Mouse (Mus musculus) liver, embryonic 13.5 days (tissue): ENCODE measurements around the gene Cap1. TPM values are rescaled to one million over a fixed set of nuclear protein-coding genes. Genes with fewer than 3 reads are reported as not detected.

Experiments used
- polyA plus RNA-seq: library from polyadenylated mRNA; unstranded; fragments of >200 nt; fragmentation: Nextera tagmentation; extraction: Ambion mirVana; gene quantifications from 2 replicates; pipeline ENCODE4 v1.2.1, GENCODE M21; 2015

Cap1 gene
- polyA plus RNA-seq, 1 experiment from 2014 or later: 29.1 TPM

Other genes starting within 250 kb of the Cap1 start
- gene 9530002B09Rik, start 196.8 kb downstream of the Cap1 start, polyA plus RNA-seq: not detected in 2 replicates
- gene Ppt1, start 49.8 kb downstream of the Cap1 start, polyA plus RNA-seq: 20.8 and 22.8 TPM in 2 replicates
- gene Mfsd2a, start 75.1 kb upstream of the Cap1 start, polyA plus RNA-seq: 0.09 and 0.22 TPM in 2 replicates
- gene Mycl, start 109.6 kb upstream of the Cap1 start, polyA plus RNA-seq: 0.70 and 0.74 TPM in 2 replicates
- 7.2 TPM in 2 replicates for gene Trit1, start 130.5 kb upstream of the Cap1 start, polyA plus RNA-seq
- gene Bmp8b, start 219.1 kb upstream of the Cap1 start, polyA plus RNA-seq: 0.50 and 0.81 TPM in 2 replicates
- gene Oxct2b, start 230.2 kb upstream of the Cap1 start, polyA plus RNA-seq: not detected in 2 replicates